Mouse (Mus musculus) fat pad, adult 2 months (tissue): ENCODE results near the gene Aen.

Source experiments
- DNase-seq: peaks from one replicate; pipeline ENCODE4 v3.0.0-alpha.2; 2011; ENCODE audit warnings: low read depth, low spot score; ENCODE audit errors: extremely low read depth

Gene Aen

DNA sequence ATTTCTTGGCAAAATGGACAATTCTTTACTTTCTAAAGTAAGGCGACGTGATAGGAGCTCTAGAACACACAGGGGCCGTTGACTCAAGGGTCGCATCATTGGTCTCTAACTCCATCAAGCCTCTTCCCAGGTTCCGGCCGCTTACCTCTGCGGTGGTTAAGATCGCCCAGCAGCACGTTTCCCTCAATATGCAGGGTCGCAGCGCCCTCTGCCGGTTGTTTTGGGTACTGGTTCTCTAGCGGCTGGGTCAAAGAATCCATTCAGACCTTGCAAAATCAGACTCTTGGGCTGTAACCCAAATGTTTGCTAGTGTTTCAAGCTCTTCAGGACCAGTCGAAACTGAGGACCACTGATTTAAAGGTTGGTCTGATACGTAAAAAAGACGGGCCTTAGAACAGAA is 5.0 kb upstream of the Aen start:
- no peak for DNase-seq

GRCm38 (mm10) chr7:78893917-78894316 is 1.7 kb upstream of the Aen start:
- no peak for DNase-seq

- DNase-seq, result no peak
These were observed 517 bp upstream of the Aen start for GRCm38 (mm10) chr7:78895021-78895652.

- no peak for DNase-seq
These were observed 1.9 kb downstream of the Aen start for GRCm38 (mm10) chr7:78897567-78897966.

DNA sequence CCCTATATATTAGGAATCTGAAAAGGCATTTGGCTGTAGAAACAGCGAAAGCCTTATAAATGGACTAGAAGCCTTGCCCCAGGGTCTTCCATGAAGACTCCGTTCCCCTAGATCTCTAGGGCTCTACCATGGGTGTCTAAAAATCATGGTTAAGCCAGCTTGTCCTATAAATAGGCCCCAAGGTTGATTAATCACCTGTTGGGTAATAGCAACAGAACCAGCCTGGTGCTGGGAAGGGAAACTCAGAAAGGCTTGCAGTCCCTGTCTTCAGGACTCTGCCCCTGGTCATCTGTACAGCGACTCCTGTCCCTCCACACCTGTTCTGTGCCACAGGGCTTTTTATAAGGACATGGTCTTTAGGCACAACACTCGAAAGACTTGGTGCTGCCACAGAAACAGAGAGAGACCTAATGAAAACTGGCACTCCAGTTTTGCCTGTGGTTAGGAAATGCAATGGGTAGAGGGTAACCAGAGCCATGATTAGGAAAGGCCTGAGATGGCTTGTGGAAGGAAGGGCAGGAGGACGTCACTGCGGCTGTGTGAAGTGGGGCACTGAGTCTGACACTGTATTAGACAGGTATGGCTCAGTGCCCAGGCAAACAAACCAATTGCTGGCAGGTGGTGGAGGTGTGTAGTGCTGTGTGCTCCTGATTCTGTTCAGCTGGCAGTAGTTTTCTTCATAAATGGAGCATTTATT is 7.7 kb downstream of the Aen start:
- peak; percentile 36 for DNase-seq

DNA sequence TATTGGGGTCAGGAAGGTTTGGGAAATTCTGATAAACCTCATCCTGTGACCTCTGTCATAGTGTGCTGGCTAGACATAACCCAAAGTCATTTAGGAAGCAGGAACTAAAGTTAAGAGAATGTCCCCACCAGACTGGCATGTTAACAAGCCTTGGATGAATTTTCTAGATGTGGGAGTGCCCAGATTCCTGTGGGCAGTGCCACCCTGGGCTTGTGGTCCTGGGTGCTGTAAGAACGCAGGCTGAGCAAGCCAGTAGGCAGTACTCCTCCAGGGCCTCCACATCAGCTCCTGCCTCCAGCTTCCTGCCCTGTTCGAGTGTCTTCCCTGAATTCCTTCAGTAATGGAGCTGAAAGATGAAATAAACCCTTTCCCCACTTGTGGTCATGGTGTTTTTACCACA is 8.5 kb downstream of the Aen start:
- no peak for DNase-seq

GRCm38 (mm10) chr7:78909026-78909425 is 13.4 kb downstream of the Aen start:
- DNase-seq, result no peak

GRCm38 (mm10) chr7:78910336-78911098 is 14.9 kb downstream of the Aen start:
- DNase-seq, result no peak

- DNase-seq, result no peak
These were observed 15.6 kb downstream of the Aen start for GRCm38 (mm10) chr7:78911209-78911608.

GRCm38 (mm10) chr7:78912253-78912973 is 16.8 kb downstream of the Aen start:
- no peak for DNase-seq

GRCm38 (mm10) chr7:78912974-78913474 is 17.4 kb downstream of the Aen start, which contains the start of gene Isg20:
TSS of gene Isg20 (plus strand) at chr7:78913424.
- DNase-seq, result no peak

DNA sequence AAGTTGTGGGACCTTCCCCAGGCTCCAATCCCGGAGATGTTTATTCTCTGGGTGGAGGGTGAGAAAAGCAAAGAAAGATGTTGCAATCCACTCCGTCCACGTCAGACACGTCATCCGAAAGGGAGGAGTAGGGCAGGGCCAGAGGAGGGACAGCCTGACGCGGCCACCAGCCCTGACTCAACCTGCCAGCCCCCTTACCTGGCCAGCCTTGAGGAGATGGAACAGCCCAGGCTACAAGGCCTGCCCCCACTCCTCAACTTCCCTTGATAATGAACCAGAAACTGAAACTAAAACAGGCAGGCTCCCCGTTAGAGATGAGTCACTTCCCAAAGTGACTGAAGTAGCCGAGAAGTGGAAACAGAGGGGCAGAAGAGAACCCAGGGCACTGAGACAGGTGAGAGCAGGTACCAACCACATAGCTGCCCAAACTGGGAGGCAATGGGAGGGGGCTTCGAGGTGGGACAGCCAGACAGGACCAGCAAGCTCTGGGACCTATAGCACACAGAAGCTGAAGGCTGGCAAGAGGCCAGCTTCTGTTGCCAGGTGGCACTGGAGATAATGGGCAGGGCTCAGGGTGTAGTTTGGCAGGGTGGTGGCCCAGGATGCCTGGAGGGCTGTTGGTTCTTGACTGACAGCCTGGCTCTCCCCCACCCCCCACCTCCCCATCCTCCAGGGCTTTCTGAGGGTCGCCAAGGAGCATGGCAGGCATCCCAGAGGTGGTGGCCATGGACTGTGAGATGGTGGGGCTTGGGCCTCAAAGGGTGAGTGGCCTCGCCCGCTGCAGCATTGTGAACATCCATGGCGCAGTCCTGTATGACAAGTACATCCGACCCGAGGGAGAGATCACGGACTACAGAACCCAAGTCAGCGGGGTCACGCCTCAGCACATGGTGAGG is 18.2 kb downstream of the Aen start:
- DNase-seq, result no peak

DNA sequence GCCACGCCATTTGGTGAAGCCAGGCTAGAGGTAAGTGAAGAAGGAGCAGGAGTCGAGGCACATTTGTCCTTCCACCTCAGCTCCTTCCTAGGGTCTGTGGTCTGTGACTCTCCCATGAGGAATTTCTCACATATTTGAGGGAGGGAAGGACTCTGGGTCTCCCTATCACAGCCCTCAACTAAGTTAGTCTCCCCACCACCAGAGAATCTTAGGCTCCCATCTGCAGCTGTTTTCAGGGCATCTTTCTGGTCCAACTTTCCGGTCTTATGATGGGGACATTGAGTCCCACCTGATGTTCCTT is 18.8 kb downstream of the Aen start:
- no peak for DNase-seq

- DNase-seq, result no peak
These were observed 19.3 kb downstream of the Aen start for GRCm38 (mm10) chr7:78914896-78915510.

DNA sequence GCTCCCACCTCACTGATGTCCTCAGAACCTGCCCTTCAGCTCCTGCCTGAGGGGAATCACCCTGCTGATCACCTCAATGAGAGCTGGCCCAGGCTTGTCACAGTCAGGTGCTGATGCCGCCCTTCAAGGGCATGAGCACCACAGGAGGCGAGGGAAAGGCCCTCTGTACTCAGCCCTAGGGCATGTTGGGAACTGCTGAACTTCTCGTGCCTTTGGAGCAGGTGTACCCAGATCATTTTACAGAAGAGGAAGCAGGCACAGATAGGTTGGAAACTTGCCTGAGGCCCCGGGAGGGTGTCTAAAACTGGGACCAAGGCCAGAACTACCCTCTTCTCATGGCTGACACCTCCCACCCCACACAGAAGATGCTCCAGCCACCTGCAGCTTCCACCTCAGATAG is 23.0 kb downstream of the Aen start:
- no peak for DNase-seq

DNA sequence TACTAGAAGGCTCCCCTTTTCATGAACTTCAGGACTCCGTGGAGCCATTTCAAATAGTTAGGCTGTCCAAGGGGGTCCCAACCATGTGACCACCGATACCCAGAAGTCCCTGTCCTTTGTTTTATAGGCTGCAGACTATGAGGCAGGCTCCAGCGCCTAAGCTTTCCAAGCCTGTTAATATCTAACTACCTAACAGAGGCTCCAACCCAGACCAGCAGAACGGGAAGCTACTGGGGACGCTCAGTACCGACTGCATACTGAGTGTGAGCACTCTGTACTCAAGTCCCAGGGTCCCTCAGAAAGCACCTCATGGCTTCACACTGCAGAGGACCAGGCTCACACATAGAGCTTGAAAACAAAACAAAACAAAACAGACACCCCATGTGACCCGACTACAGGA is 26.9 kb downstream of the Aen start:
- no peak for DNase-seq

DNA sequence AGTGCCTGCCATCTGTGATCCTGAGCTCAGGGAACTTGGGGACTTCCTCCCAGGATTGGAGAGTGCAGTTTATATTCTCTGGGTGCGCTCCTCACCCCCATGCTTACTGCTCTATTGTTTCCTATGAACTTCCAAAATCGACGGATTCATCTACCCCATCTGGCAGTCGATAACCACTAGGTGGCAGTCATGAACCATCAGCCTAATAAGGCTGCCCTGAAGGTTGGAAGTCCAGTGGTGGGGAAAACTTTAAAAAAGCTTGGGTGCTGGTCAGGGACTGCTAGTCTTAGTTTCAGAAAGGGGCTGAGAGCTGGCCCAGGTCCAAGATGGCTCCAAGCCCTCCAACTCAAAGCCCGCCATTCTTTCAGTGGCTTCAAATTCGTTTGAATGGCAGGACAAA is 28.6 kb downstream of the Aen start:
- no peak for DNase-seq

GRCm38 (mm10) chr7:78924796-78925195 is 29.1 kb downstream of the Aen start:
- no peak for DNase-seq

GRCm38 (mm10) chr7:78925680-78926079 is 30.0 kb downstream of the Aen start:
- DNase-seq, result no peak

GRCm38 (mm10) chr7:78926156-78926555 is 30.5 kb downstream of the Aen start:
- no peak for DNase-seq
